Mouse (Mus musculus) heart, embryonic 13.5 days (tissue): Measurements from ENCODE around the gene Aqr. TPM values are rescaled to one million over a fixed set of nuclear protein-coding genes. Genes with fewer than 3 reads are reported as not detected.
A peak's percentile ranks its signal among the peaks of the same experiment; 100 is the strongest.

ENCODE experiments used
- ATAC-seq: fragments of 200-750 bp; cut with Nextera tagmentation; 2 replicates; pipeline ENCODE4 v1.8.0; 2017; ENCODE audit warnings: moderate TSS enrichment; ENCODE audit not compliant: insufficient number of reproducible peaks, low FRiP score, low TSS enrichment; ENCODE audit errors: extremely low read depth
- H3K27ac ChIP-seq: fragments of 300-500 bp; sonication (generic); replicated peaks from 2 replicates; pipeline ENCODE4 v1.5.1; 2015; ENCODE audit warnings: moderate library complexity, mild to moderate bottlenecking, inconsistent platforms
- H3K27me3 ChIP-seq: fragments of 300-500 bp; sonication (generic); replicated peaks from 2 replicates; pipeline ENCODE4 v1.6.1; 2015; ENCODE audit warnings: mild to moderate bottlenecking, inconsistent platforms
- H3K36me3 ChIP-seq: fragments of 300-500 bp; sonication (generic); 2 replicates; pipeline ENCODE4 v1.6.1; 2015; ENCODE audit warnings: mild to moderate bottlenecking, inconsistent platforms
- H3K4me1 ChIP-seq: fragments of 300-500 bp; sonication (generic); 2 replicates; pipeline ENCODE4 v1.6.1; 2015; ENCODE audit warnings: inconsistent platforms
- H3K4me2 ChIP-seq: fragments of 300-500 bp; sonication (generic); 2 replicates; pipeline ENCODE4 v1.6.1; 2015; ENCODE audit warnings: inconsistent platforms, mild to moderate bottlenecking, moderate library complexity
- H3K4me3 ChIP-seq: fragments of 300-500 bp; sonication (generic); 2 replicates; pipeline ENCODE4 v1.5.1; 2015; ENCODE audit warnings: moderate library complexity, mild to moderate bottlenecking, inconsistent platforms
- H3K9ac ChIP-seq: fragments of 300-500 bp; sonication (generic); 2 replicates; pipeline ENCODE4 v1.6.1; 2015; ENCODE audit warnings: inconsistent platforms, mild to moderate bottlenecking, moderate library complexity
- H3K9me3 ChIP-seq: fragments of 300-500 bp; sonication (generic); 2 replicates; pipeline ENCODE4 v1.6.1; 2016; ENCODE audit warnings: inconsistent platforms
- WGBS: fragments of 180-500 bp; shearing (Covaris S2); methylation state at CpG from one replicate; pipeline ENCODE4 v1.1.7; 2015; ENCODE audit warnings: mixed read lengths; 5-methylcytosine and 5-hydroxymethylcytosine counted together
- polyA plus RNA-seq: library from polyadenylated mRNA; unstranded; fragments of >200 nt; fragmentation: Nextera tagmentation; extraction: Ambion mirVana; gene quantifications from 2 replicates; pipeline ENCODE4 v1.2.1, GENCODE M21; 2015

The Aqr gene
- polyA plus RNA-seq, 1 experiment from 2014 or later, result 23.1 TPM

DNA sequence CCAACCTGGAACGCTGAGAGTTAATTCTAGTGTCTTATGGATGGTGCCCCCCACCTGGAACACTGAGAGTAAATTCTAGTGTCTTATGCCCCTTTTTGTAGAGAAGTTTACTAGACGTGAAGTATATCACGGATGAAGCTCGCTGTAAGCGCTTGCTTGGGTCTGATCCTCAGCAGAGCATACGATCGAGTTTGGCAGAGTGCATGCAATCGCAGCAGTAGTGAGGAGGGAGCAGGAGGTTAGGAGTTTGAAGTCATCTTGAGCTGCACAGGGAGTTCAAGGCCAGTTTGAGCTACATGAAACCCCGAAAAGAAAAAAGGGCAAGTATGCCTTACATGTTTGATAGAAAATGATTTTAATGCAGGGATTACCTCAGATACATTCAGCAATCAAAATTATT, 86.0 kb downstream of the Aqr start:
- Histone ChIP-seq H3K9ac (no peak overlapping the region), H3K4me1 (peaks cover 8% of the 10 kb centered on the region; the same call in 1 of the 2 replicates), H3K9me3 (no peaks in the 10 kb centered on the region), H3K27me3 (no peaks in the 10 kb centered on the region), H3K27ac (no peak overlapping the region), H3K36me3 (peaks cover 69% of the 10 kb centered on the region), H3K4me3 (no peak overlapping the region), H3K4me2 (no peak overlapping the region)
- no peak for ATAC-seq
- 87% methylated on average over 9 of the region's 9 CpGs for WGBS

DNA sequence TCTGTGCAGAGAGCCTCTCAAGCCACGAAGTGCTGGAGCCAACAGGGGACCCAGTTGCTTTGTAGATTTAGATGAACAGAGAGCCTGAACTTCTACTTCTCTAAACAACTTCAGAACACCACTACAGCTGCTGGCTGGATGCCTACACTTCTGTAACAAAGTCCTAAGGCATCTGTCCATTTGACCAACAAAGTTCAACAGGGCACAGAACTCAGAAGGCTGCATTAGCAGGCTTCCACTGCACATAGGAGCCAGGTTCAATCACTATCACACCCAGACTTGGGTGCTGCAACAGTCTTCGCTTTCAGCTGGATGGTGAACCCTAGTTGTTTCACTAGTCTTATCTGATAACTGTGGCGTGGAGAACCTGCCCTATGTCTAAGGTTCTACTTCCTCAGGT, 87.0 kb downstream of the Aqr start:
- Histone ChIP-seq H3K4me2 (no peak overlapping the region), H3K27ac (0 out of 2 replicates have a peak overlapping the region, but pooled peaks have one; percentile 8), H3K4me1 (peaks cover 8% of the 10 kb centered on the region; the same call in 1 of the 2 replicates), H3K36me3 (peaks cover 59% of the 10 kb centered on the region), H3K27me3 (no peaks in the 10 kb centered on the region), H3K4me3 (no peak overlapping the region), H3K9ac (no peak overlapping the region), H3K9me3 (no peaks in the 10 kb centered on the region)
- 70% methylated on average over 3 of the region's 3 CpGs for WGBS
- ATAC-seq, result no peak

DNA sequence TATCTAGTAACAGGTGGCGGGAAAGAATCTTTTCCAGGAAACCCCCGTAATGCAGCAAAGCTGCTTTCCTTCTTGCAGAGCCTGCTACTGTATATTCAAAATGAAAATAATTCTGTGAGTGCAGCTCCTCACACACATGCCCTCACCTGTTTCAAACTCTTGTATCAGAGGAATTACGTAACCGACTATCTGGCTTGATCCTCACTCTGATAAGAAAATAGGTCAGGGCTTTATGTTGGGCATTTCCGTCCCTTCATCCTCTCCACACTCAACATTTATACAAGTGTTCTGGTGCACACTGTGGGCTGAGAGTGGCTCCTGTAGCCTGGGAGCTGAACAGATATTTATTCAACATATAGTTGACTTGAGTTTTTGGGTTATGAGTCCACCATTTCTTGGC, 87.7 kb downstream of the Aqr start:
- Histone ChIP-seq H3K9me3 (no peaks in the 10 kb centered on the region), H3K4me3 (no peak overlapping the region), H3K4me2 (no peak overlapping the region), H3K27me3 (no peaks in the 10 kb centered on the region), H3K4me1 (peaks cover 8% of the 10 kb centered on the region; the same call in 1 of the 2 replicates), H3K9ac (no peak overlapping the region), H3K27ac (no peak overlapping the region), H3K36me3 (peaks cover 52% of the 10 kb centered on the region)
- 90% methylated on average over 5 of the region's 5 CpGs for WGBS
- ATAC-seq, result no peak

DNA sequence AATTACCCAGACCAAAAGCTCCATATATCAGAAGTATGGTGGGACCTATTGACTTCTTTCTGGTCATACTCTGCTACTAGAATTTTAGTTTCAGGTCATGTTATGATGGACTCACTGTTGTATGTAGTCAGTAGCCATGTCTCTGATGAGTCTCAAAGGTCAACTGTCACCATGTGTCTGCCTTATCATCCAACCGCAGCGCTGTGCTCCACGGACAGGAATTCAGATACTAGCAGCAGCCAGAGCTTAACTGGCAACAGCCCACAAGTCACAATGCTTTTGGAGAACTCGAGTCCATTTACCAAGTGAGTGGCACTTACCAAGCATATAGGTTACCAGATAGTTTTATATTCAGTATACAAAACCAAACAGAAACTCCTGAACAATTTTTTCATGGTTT, 89.2 kb downstream of the Aqr start:
- Histone ChIP-seq H3K4me1 (peaks cover 8% of the 10 kb centered on the region; the same call in 1 of the 2 replicates), H3K9ac (no peak overlapping the region), H3K27ac (no peak overlapping the region), H3K27me3 (no peaks in the 10 kb centered on the region), H3K36me3 (peaks cover 38% of the 10 kb centered on the region), H3K4me2 (no peak overlapping the region), H3K9me3 (no peaks in the 10 kb centered on the region), H3K4me3 (no peak overlapping the region)
- ATAC-seq, result no peak
- 32% methylated on average over 4 of the region's 4 CpGs for WGBS

DNA sequence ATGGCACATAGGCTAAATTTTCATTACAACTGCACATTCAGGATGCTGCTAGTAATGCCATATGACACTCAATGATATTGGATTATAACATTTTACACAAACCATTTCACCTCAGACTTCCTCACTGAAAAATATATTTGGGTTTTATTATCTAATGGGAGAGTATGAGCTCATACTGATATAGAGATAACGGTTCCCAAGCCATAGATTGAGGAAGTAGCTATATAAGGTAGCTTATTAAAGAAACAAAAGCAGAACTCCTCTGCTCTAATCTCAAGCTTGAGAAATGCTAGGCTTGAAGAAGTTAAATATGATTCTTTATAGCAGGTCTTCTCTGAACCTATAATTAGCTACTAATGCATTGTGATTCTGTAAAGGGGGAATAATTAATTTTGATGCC, 90.3 kb downstream of the Aqr start:
- Histone ChIP-seq H3K9ac (no peak overlapping the region), H3K4me3 (no peak overlapping the region), H3K27ac (no peak overlapping the region), H3K9me3 (no peaks in the 10 kb centered on the region), H3K4me1 (peaks cover 8% of the 10 kb centered on the region; the same call in 1 of the 2 replicates), H3K27me3 (no peaks in the 10 kb centered on the region), H3K4me2 (no peak overlapping the region), H3K36me3 (peaks cover 29% of the 10 kb centered on the region)
- WGBS, result 90% methylated on average over 1 of the region's 1 CpGs
- ATAC-seq, result no peak

DNA sequence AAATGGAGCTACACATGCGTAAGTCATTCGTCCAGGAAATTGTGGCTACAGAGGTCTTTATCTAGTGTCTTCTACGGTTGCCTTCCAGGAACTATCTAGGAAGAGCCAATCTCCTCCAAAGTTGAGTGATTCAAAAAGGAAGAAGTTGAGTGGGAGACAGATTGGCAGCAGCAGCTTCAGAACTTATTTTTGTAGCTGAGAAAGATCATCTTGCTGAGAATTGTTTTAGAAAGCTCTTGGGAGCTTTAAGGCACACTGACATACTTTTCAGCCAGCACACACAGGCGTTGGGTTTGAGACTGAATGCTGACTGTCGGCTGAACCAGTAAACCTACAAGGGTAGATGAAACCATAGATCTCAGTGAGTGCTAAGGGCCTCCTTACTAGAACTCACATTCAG, 91.5 kb downstream of the Aqr start:
- Histone ChIP-seq H3K36me3 (peaks cover 17% of the 10 kb centered on the region), H3K9me3 (no peaks in the 10 kb centered on the region), H3K4me2 (no peak overlapping the region), H3K9ac (no peak overlapping the region), H3K27ac (no peak overlapping the region), H3K27me3 (no peaks in the 10 kb centered on the region), H3K4me3 (no peak overlapping the region), H3K4me1 (peaks cover 8% of the 10 kb centered on the region; the same call in 1 of the 2 replicates)
- 82% methylated on average over 5 of the region's 5 CpGs for WGBS
- ATAC-seq, result no peak

DNA sequence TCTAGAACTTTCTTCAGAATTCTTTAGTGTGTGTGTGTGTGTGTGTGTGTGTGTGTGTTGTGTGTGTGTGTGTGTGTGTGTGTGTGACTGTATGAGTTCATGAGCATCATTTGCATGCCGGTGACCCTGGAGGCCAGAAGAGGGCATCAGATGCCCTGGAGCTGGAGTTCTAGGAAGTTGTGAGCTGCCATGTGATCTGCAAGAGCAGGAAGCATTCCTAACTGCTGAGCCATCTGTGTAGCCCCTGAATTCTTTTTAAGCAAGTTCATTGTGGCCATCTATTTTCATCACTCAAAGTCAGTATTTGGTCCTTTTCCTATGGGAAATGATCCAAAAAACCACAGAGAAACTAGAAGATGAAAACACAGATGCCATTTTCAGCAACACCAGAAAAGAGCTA, 92.1 kb downstream of the Aqr start:
- Histone ChIP-seq H3K4me1 (peaks cover 5% of the 10 kb centered on the region; the same call in 1 of the 2 replicates), H3K9me3 (no peaks in the 10 kb centered on the region), H3K9ac (no peak overlapping the region), H3K27me3 (no peaks in the 10 kb centered on the region), H3K27ac (no peak overlapping the region), H3K4me3 (no peak overlapping the region), H3K4me2 (no peak overlapping the region), H3K36me3 (peaks cover 11% of the 10 kb centered on the region)
- ATAC-seq, result no peak
- WGBS, result 92% methylated on average over 1 of the region's 1 CpGs

DNA sequence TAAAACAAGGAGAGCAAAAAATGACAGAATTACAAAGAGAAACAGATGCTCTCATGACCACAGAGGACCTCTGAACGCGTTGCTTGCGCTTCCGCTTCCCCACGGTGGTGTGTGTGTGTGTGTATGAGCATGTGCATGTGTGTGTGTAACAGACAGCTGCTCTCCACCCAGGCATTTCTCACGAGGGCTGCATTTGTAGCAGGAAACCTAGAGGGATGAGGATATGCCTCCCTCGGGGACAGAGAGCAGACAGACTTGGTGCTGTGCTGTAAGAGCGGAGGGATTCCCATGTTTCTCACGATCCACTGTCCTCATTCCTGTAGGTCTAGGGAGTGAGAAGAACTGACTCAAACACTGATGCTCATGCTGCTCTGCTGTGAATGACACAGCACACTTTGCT, 93.2 kb downstream of the Aqr start:
- Histone ChIP-seq H3K9me3 (no peaks in the 10 kb centered on the region), H3K4me2 (no peak overlapping the region), H3K36me3 (no peaks in the 10 kb centered on the region), H3K9ac (no peak overlapping the region), H3K4me3 (no peak overlapping the region), H3K4me1 (no peaks in the 10 kb centered on the region), H3K27ac (no peak overlapping the region), H3K27me3 (no peaks in the 10 kb centered on the region)
- 78% methylated on average over 9 of the region's 9 CpGs for WGBS
- no peak for ATAC-seq

DNA sequence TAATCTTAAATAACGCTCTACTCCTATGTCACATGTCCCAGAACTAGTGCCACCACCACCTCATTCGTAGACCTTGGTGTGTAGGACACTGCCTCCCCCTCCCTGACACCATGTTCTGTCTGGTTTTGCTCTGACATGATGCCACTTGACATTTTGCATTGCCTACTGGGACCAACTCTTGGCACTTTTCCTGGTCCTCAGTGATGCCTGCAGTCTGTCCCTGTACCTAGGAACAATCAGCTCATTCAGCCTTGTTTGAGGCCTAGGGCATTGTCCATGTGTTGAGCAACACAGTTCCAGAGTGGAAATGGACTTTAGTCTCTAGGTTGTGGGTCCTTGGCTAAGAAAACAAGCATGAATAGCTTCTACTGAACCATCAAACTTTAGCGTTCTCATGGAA, 97.0 kb downstream of the Aqr start:
- Histone ChIP-seq H3K9ac (no peak overlapping the region), H3K4me1 (no peaks in the 10 kb centered on the region)

DNA sequence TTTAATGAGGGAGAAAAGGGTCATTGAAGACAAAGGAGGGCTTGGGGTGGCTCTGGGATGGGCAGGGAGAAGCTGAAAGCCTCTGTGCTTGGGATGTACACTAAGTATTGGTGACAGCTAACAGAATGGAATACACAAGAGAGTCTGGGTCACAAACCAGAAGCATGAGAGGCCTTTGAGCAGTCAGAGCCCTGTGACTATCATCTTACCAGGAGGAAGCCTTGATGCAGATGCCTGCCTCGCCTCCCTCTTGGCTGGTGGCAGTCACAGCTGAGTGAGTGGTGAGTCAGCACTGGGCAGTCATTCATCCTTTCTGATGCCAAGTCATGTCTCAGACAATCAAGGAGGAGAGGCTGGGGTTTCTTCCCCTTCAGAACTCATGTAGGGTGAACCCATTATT, 99.6 kb downstream of the Aqr start:
- Histone ChIP-seq H3K9me3 (no peaks in the 10 kb centered on the region), H3K4me3 (no peak overlapping the region), H3K36me3 (no peaks in the 10 kb centered on the region), H3K27me3 (no peaks in the 10 kb centered on the region), H3K27ac (no peak overlapping the region), H3K4me2 (no peak overlapping the region), H3K4me1 (no peaks in the 10 kb centered on the region), H3K9ac (no peak overlapping the region)
- ATAC-seq, result no peak; the same call in 1 of the 2 replicates
- WGBS, result 60% methylated on average over 1 of the region's 1 CpGs

More for the DNA sequence above, 97.0 kb downstream of the Aqr start:
- Histone ChIP-seq H3K36me3 (no peaks in the 10 kb centered on the region), H3K4me2 (no peak overlapping the region), H3K27me3 (no peaks in the 10 kb centered on the region), H3K27ac (no peak overlapping the region), H3K9me3 (no peaks in the 10 kb centered on the region), H3K4me3 (no peak overlapping the region)
- ATAC-seq, result no peak
- 76% methylated on average over 3 of the region's 3 CpGs for WGBS

DNA sequence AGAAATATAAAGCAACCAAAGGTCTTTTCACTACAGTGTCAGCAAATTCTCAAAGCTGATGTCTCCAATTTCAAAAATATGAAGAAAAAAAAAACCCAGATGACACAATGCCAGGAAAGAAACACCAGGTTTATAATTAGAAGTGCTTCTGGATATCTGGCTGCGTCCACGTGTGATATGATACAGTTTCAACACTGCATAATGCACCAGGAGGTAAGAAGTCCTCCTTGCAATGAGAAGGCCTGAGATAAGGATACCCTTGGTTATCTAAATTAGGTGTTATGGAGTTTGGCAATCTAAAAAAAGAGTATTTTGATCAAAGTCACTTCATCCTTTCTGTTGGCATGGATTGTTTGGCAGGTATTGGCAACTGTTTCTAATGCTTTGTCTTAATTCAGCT, 114.9 kb downstream of the Aqr start:
- peak overlapping the region; percentile 53 for H3K27ac ChIP-seq

DNA sequence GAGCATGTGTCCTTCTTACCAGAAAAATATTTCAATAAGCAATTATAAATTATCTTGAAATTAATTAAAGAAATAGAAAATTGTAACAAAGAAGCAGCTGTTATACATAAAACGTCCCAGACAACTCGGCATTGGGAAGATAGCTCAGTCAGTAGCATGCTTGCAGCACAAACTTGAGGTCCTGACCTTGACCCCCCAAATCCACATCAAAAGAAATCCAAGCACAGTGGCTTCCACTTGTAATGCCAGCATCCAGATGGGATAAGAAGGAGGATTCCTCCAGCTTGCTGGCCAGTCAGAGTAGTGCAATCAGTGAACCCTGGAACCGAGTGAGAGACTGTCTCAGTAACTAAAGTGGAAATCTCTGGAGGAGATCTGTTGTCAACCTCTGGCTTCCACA, 120.6 kb downstream of the Aqr start:
- Histone ChIP-seq H3K9ac (no peak overlapping the region), H3K9me3 (no peaks in the 10 kb centered on the region), H3K27me3 (no peaks in the 10 kb centered on the region), H3K36me3 (no peaks in the 10 kb centered on the region), H3K4me3 (no peak overlapping the region), H3K4me2 (no peak overlapping the region), H3K4me1 (peaks cover 9% of the 10 kb centered on the region; the same call in 1 of the 2 replicates), H3K27ac (no peak overlapping the region)
- 66% methylated on average over 3 of the region's 3 CpGs for WGBS
- no peak for ATAC-seq

More for the DNA sequence above, 114.9 kb downstream of the Aqr start:
- no peaks in the 10 kb centered on the region for H3K36me3 ChIP-seq
- no peaks in the 10 kb centered on the region for H3K27me3 ChIP-seq
- no peaks in the 10 kb centered on the region for H3K9me3 ChIP-seq
- H3K4me2 ChIP-seq, result no peak overlapping the region
- 36% methylated on average over 2 of the region's 2 CpGs for WGBS
- H3K4me3 ChIP-seq, result no peak overlapping the region
- no peak overlapping the region for H3K9ac ChIP-seq
- no peak for ATAC-seq
- peaks cover 12% of the 10 kb centered on the region for H3K4me1 ChIP-seq
